Mouse (Mus musculus) erythroid progenitor cell, adult 5-6 weeks (primary cell): Measurements from ENCODE around the gene Sorbs2. TPM values are rescaled to one million over a fixed set of nuclear protein-coding genes. Genes with fewer than 3 reads are reported as not detected.
"Not testable (repeated sequence)": the region's sequence is repeated elsewhere in the genome, so short reads cannot be mapped to it uniquely, and the experiment has no call there.

ENCODE experiments used
- ATAC-seq: replicated peaks from 2 replicates; pipeline ENCODE4 v1.8.0; 2016; ENCODE audit warnings: moderate number of reproducible peaks, mild to moderate bottlenecking, moderate TSS enrichment, inconsistent platforms; ENCODE audit not compliant: poor library complexity, low FRiP score, severe bottlenecking
- total RNA-seq, 2 experiments: library from RNA; stranded (forward) in 1 of 2; stranded (reverse) in 1 of 2; fragments of 150-400 nt in 1 of 2; fragments of 186-747, 209-891 nt in 1 of 2; gene quantifications; 2 replicates each; pipeline versions ENCODE4 v1.2.3 to v1.2.4; 2015 to 2017; ENCODE audit warnings: low replicate concordance in 2 of 2

Sorbs2 gene
- total RNA-seq, 2 experiments from 2014 or later: 0.42 to 0.91 TPM

- no peak for ATAC-seq
Measured at GRCm38 (mm10) chr8:45796331-45796740, 288.7 kb downstream of the Sorbs2 start.

DNA sequence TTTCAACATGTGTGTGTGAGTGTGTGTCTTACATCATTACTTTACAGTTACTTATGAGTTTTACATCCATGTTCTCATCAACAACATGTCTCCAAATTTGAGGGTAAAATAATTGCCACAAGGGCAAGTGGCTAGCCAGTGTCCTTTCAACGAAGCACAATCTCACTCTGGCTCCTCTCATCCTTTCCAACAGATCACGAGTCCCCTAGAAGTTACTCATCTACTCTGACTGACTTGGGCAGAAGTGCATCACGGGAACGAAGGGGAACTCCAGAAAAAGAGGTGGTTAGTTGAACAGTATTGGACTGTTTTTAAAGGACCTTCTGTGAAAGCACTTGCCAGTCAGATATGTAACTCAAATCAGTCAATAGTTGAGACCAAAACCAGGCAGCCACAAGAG, 291.9 kb downstream of the Sorbs2 start:
- no peak for ATAC-seq

GRCm38 (mm10) chr8:45808597-45808996, 301.0 kb downstream of the Sorbs2 start:
- ATAC-seq: no peak

DNA sequence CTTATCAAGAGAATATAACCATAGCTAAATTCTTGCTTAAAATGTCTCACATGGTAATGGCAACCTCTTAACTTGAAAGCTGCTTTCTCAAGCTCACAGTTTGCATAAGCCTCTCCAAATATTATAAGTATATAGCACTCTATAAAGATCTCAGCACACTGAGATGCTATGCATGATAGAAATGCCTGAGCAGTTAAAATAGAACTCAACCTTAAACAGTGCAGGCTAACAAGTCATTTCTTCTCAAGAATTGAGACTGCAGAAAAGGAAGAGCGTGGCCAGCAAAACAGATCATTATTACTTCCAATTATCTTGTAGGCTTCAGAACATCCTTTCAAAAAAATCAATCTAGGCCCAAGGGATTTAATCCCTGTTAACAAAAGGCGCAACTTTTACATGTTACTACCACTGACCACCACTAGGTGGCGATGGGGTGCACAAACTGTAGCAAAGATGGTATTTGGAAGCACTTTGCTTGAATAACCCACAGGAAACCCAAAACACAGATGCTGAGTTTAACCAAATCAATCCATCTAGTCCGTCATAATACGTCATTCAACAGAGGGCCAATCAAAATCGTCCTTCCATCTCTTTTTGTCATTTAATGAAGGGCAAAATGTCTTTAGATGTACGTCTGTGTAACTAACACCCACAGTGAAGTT, 309.3 kb downstream of the Sorbs2 start:
- no peak for ATAC-seq

- no peak for ATAC-seq
Measured at GRCm38 (mm10) chr8:45821650-45822049, 314.1 kb downstream of the Sorbs2 start.

DNA sequence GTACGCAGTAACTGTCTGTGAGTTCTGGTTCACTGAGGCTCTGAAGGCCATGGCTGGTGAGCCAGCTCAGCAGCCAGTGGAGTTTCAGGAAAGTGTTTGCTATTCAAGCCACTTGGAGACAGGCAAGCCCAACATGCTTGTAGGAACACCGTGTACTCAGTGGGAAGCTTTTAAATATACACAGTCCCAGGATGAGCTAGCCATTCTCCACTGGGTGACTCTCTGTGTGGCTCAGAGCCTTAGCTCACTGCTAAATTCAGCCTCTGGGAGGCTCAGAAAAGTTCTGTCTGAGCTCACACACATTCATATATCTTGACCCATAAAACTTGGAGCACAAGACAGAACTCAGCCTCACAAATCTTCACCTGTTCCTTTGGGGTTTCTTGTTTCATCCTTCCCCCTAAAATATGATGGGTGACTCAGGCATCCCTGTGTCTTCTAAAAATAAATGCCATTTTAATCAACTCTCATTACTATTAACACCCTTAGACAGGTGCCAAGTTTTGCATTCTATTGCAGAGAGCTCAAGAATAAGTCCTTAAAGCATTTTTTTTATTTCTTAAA, 322.5 kb downstream of the Sorbs2 start:
- no peak for ATAC-seq

DNA sequence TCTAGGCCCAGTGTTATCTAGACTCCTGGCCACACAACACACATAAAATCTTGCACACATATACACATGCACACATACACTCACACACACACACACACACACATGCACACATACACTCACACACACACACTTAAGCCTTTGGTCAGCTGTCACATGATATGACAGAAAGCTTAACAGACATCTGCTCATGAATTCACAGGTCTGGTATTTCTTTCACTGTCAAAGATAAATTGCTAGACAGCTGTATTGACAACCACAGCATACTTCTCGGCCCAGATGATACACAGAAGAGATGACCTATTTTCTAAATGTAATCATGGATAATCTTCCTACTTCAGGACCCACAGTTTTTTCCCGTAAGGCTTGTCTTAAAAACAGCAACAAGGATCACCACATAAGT, 326.3 kb downstream of the Sorbs2 start:
- ATAC-seq: no peak

GRCm38 (mm10) chr8:45843306-45843705, 335.7 kb downstream of the Sorbs2 start:
- no peak for ATAC-seq

DNA sequence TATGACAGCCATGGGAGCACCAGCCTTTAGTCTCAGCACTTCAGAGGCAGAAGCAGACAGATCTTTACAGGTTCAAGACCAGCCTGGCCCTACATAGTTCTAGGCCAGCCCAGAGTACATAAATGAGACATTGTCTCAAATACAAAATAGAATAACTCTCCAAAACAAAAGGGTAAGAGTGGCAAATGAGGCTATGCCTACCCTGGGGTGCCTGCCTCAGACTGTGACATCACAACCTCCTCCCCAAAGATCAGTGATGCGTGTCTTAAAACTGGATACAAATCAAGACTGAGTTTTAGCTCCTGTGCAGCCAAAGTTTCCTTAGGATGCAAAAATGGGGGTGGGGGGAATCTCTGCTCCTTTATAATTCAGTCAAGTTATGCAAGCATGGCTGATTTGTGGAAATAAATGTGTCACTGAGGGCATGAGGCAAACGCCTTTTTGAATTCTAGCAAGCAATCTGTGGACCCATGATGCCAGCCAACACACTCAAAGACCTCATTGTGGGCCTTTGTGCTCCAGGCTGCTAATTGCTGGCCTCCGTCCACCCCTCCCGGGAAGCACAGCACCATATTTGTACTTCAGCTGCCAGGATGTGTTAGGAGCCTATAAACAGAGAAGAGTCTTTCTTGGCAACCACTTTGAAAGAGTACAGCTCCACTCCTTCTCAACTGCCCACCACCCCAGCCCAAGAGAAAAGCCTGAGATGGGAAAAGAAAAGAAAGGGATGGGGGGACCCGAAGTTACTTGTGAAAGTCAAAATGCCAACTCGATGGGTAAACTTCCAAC, 336.7 kb downstream of the Sorbs2 start:
- ATAC-seq: no peak

GRCm38 (mm10) chr8:45844911-45845481, 337.4 kb downstream of the Sorbs2 start:
- no peak for ATAC-seq

DNA sequence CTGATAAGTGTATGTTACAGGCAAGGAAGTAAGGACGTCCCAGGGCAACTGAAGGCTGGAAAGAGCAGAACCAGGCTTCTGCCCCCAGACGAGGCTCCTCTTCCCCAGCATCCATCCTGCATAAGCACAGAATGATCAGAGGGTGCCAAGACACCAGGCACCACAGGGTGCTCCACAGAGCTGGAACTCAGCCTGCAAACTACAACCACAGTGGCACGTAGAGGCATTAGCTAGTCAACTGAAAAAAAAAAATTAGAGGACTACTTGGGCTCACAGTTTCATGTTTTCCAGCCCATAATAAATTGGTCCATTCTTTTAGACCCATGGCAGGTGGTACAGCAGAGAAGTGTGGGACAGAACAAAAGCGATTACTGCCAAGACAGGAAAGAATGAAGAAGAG, 338.3 kb downstream of the Sorbs2 start:
- no peak for ATAC-seq

- ATAC-seq: no peak
Measured at GRCm38 (mm10) chr8:45855118-45855517, 347.5 kb downstream of the Sorbs2 start.

GRCm38 (mm10) chr8:45857734-45858133, 350.1 kb downstream of the Sorbs2 start:
- ATAC-seq: no peak

- no peak for ATAC-seq
Measured at GRCm38 (mm10) chr8:45858391-45858790, 350.8 kb downstream of the Sorbs2 start.

DNA sequence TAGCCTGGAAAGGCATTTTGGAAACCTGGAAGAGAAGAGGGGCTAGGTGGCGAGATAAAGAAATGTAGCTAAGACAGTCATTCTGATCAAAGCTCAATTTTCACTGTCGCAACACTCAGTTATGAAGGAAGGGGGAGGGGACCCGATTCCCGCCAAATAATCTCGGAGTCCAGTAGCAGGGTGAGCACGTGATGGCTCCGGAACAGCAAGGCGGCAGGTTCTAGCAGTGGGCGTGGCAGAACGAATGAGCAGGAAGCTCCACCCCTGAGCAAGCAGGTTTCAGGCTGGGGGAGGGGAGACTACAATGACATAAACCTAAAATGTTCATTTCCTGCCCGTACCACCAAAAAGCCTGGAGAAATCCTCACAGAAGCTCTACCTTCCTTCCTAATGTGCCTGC, 364.0 kb downstream of the Sorbs2 start:
- ATAC-seq: not testable (repeated sequence)

GRCm38 (mm10) chr8:45872077-45872476, 364.5 kb downstream of the Sorbs2 start:
- no peak for ATAC-seq

GRCm38 (mm10) chr8:45874945-45875626, 367.5 kb downstream of the Sorbs2 start:
- ATAC-seq: no peak

DNA sequence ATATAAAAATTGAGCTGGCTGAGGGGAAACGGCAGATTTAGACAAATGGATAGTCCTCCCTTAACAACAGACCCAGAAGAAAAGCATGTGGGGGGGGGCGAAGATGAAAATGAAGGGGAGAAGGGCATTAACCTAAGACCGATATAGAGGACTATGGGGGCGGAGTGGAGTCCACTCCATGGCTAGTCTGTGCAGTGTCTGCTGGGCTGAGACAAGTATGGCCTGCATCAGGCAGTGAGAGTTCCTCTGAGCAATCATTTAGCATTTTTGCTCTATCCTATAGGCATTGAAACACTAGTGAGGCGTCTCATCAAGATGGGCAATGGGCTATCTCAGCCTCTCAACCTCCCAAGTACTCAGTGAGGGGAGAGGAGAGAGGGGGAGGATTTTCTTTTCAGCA, 368.8 kb downstream of the Sorbs2 start:
- ATAC-seq: no peak
